Mouse (Mus musculus): ENCODE results near the gene Nek7. TPM values are rescaled to one million over a fixed set of nuclear protein-coding genes. Genes with fewer than 3 reads are reported as not detected.

Nek7 gene
- total and polyA plus RNA-seq, 3 experiments, result 4.7 to 9.1 TPM; not detected in 1

Other genes with a start within 250 kb of the Nek7 start
- gene Lhx9, start 228.4 kb upstream of the Nek7 start, total RNA-seq (2012; rRNA removed), result 0.19 and 0.46 TPM in 2 replicates
- under 1 TPM in 1 of 2 experiments, not detected in 1; 0.77 TPM for gene Lhx9, start 228.4 kb upstream of the Nek7 start, polyA plus RNA-seq (2012; ENCODE audit: insufficient read depth in 1 of 2, insufficient read length in 2 of 2, low read depth in 1 of 2, low replicate concordance in 2 of 2, missing spikeins in 1 of 2)
- 10.4 and 12.3 TPM in 2 replicates for gene 2310009B15Rik, start 236.7 kb upstream of the Nek7 start, total RNA-seq (2012; rRNA removed)
- gene 2310009B15Rik, start 236.7 kb upstream of the Nek7 start, polyA plus RNA-seq (2012; ENCODE audit: insufficient read depth in 1 of 2, insufficient read length in 2 of 2, low read depth in 1 of 2, low replicate concordance in 2 of 2, missing spikeins in 1 of 2), result 10 to 100 TPM in 1 of 2 experiments, not detected in 1; 19.3 TPM